Mouse (Mus musculus): ENCODE measurements around the gene Kctd10.

Kctd10 gene

DNA sequence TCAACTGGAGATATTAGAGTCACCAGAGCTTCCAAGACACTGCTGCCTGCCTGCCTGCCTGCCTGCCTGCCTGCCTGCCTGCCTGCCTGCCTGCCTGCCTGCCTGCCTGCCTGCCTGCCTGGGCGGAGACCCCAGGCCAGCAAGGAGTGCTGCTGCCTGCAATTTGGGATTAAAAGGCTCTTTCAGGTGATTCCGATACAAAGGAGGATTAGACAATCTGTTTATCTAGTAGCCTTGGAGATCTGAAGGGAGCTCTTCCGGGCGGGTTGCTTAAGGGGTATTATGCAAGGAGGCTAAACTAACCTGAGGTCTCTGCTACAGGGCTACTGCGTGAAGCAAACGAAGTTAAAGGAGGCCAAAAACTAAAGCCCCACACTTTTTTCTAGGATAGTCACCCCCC, 1.4 kb downstream of the Kctd10 start:
- no peak for DNase-seq (ENCODE audit: low spot score)

DNA sequence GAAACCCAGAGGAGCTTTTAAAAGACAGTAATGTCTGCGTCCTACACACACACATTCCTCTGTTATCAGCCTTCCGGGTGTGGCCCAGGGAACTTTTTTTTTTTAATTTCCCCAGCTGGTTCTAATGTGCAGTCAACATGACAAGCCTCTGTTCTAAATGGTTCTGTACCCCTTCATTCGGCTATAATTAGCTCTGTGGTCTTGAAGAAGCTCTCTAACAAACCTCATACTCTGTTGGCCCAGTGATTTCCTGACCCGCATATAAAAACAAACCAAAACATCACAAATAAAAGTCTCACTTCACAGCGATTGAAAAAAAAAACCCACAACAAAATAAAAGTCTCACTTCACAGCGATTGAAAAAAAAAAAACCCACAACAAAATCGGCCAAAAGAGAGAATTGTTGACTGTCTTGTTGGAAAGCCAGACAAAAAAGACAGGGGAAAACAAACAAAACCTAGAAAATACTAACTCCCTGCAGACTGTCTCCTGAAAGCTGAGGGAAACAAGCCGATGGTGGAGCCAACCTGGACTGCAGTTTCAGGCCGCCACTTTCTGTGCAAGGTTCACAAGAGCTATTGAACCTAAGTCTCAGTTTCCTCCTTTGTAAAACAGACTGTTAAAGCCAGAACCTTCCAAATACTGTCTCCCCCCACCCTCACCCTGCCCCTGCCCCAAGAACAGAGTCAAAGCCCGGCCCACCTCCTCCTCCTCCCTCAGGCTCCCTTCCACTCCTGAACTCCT, 2.0 kb downstream of the Kctd10 start:
- DNase-seq (ENCODE audit: low spot score): no peak

DNA sequence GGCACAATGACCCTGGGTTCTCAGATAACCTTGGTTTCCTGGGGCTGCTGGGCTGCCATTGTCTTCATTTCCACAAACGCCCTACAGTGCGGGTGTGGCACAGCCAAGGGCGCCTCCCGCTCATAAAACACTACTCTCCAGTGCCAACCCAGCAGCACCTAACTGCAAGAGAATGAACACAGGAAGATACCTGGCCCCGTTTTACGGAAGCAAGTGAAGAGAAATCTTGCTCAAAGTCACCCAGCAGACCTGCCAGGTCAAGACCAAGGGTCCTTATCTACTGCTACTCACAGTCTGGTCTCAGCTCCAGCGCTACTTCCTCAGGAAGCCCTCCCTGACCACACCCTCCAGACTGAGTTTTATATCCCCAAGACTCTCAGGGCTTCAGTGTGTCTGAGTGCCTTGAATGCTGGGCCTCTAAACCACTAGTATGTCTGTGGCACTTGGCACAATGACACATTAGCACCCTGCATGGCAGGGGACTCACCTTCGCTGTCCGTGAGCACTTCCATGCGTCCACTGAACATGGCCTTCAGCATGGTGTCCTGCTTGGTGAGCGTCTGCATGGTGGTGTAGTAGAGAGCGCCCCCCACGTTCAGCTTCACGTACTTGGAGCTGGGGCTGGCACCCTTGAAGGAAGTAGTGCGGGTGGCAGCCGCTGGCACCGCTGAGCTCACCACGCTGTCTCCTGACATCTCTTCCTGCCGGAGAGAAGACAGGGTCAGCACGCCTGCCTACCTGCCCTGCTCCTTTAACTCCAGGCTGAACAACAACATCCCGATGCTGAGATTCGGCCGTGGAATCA, 5.7 kb downstream of the Kctd10 start:
- DNase-seq (ENCODE audit: low spot score): no peak

DNA sequence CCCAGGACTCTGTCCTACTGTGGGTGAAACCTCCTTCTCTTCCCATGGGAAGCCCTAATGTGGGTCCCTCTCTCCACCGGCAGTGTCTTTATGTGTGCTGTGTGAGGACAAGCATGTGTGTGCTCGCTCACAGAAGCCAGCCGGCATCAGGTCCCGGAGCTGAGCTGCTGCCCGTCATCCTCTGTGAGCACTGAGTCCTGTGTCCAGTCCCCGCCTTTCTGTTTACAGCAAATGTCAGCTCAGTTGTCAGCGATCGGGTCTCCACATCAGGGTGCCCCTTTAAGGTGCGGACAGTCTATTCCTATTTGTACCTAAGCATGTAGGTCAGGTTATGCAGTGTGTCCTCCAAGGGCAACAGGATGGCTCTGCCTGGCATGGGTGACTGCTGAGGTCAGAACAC, 6.7 kb downstream of the Kctd10 start:
- DNase-seq (ENCODE audit: low spot score): no peak

DNA sequence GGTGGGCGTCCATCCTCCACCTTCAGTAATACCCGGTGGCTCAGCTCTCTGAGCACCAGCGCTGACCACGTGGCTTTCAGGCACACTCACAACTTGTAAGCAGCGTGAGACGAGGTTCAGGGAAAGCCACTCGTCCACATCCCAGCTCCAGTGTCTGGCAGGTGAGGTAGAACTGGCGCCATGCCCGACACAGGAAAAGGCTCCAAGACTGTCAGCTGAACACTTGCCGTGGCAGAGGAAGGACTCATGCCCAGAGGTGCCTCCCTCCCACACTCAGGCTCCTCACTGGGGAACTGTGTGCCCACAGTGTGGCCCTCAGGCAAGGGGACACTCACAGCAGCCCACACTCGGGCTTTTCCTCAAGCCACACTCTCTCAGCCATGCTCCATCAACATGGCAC, 7.1 kb downstream of the Kctd10 start:
- no peak for DNase-seq (ENCODE audit: low spot score)

DNA sequence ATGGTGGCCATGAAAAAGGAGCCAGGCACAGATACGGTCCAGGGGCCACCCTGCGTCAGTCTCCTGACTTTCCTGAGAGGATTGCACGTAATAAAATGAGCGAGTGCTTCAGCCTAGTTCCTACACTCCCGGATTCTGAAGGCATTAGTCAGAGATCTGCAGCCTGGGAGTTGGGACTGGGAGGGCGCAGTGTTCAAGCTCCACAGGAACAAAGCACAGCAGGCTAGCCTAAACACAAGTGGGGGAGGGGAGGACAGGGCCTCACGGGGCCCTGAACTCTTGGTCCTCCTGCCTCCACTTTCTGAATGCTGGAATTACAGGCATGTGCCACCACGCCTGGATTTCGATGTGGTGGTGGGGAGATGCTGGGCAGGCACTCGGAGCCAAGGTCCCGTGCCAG, 7.7 kb downstream of the Kctd10 start:
- no peak for DNase-seq (ENCODE audit: low spot score)

DNA sequence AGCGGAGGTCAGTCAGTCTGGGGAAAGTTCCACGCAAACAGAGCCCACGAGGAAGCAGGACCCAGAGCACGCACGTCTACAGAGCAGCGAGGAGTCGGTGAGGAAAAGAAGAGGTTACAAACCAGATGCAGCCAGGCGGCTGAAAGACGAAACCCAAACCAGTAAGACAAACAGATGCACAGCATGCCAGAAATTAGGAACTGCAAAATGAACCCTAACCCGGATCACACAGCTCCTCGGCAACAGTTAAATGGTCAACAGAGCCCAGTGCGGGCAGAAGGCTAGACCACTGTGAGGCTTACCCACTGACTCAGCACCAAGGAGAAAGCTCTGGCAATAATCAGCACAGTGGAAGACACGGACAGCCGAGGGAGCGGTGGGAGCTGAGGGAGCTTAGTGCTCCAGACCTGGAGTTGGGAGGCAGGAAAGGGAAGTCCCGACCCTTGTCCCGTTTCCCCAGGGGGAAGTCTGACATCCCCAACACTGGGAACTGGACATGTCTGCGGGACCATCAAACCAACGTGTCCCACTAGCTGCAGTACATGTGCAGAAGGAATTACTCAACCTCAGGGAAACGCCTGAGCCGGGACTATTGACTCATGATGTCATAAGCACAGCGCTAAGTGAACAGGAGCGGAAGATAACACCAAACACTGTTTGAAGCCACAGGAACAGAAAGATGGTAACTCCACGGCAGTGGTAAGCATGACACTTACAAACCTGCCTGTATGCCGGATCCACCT, 8.4 kb downstream of the Kctd10 start:
- DNase-seq (ENCODE audit: low spot score): no peak

DNA sequence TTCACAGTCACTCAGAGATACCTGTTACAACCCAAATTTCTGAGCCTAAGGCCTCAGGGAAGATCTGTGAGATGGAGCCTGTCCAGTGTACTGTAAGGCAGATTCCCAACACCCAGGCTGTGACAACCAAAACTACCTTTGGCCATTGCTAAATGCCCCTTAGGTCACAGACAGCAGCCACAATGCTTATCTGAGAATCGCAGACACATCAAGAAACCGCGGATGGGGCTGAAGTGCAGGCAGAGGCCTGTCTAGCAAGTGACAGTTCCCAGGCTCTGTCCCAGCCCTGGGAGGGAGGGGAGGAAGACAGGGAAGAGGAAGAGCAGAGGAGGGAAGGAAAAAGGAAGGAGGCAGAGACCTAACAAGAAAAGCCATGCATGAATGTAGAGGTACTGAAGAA, 9.0 kb downstream of the Kctd10 start:
- no peak for DNase-seq (ENCODE audit: low spot score)

DNA sequence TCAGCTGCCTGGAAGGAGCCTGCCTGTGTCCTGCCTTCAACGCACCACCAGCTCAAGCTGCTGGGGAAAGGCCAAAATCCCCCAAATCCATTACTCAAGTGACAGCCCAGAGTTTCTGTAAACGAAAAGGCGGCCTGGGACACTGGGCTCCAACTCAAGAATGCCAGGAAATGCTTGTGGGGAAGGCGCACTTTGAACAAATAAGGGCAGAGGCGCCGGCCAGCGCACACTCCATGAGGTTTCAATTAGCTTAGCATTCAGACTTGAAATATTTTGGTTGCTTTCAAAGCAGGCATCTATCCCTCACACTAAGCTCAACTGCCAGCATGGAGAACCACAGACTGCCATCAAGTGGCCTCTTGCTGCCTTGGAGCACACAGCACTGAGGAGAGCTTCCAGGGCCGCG, 9.9 kb downstream of the Kctd10 start:
- no peak for DNase-seq (ENCODE audit: low spot score)

DNA sequence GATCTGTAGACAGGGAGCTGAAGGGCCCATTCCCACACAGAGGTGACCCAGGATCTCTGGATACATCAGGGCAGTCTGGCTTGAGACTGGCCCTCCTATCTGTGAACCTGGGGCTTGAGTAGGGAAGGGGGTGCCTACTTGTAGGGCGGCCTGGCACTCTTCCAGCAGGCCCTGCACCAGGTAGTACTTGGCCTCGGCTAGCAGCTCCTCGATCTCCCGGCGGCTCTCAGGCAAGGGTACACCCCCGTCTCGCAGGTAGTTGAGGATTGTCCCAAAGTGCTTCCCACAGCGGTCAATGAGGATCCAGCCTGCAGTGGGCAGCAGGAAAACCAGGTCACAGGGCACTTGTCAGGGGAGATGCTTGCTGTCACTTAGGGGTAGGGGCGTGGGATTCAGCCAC, 10.4 kb downstream of the Kctd10 start:
- no peak for DNase-seq (ENCODE audit: low spot score)

DNA sequence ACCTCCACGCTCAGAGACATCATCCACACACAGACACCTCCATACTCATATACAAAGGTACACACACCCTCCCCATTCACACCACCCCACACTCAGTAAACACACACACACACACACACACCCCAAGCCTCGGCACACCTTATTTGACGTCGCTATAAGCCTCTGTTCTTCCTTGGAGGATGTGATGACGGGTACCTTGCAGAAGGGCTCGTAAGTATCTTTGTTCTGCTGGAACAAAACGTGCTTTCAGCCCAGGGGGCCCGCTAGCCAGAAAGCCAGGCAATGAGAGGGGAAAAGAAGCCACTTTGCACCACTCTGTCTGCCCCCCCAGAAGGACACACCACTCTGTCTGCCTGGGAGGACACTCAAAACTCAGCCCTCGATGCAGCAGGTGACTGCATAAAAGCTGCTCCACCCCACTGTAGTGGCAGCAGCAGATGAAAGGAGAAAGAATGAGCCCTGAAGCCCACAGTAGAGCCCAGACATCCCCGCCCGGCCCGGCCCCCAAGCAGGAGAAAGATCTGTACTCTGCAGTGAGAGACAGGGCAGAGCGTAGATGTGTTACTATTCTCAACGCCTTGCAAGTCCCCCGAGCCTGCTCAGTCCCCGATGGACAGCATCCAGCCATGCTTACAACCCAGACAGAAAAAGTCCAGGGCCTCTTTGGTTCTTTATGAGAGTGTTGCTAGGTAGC, 11.4 kb downstream of the Kctd10 start:
- no peak for DNase-seq (ENCODE audit: low spot score)

DNA sequence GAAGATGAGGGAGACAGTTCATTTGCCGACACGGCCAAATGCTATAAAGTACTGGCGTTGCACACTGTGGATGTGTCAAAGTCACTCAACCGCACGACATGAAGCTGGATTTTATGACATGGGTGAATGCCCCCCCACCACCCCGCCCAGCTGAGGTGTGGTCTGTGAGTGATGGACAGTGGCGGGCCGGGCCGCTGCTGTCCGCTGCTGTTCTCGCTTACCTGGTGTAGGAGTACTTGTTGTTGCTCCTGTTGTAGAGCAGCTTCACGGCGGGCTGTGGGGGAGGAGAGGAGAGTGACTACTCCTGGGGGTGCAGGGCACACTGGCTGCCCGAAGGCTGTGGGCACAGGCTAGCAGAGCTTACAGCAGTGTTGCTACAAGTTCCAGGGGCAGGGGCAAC, 12.2 kb downstream of the Kctd10 start:
- DNase-seq (ENCODE audit: low spot score): no peak

DNA sequence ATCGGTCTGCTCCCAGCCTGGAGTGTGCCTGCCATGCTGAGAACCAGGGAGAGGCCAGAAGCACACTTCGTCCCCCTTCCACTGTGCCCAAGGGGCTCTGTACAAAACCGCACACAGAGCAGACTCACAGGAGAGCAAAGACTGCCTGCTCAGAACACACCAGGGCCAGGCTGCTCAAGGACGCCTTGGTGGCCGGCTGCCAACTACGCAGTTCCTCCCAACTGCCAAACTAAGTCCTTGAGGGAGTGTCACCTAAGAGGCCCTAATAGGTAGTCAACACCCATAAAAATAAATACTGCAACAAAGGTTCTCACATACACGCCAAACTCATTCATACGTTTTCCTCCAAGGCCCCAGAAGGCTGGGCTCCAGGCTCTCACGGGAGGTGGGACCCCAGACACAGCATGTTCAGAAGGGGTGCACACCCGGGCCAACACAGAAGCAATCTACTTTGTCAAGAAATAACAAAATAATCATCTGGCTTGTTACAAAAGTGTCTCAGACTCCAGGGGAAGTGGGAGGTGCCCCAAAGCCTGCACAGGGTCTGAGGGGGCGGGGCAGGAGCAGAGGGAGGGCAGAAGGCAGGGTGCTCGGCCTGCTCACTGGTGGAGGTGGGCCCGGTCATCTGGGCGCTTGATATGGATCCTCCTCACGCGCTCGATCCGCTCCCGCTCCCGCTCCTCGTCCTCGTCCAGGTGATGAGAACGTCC, 15.1 kb downstream of the Kctd10 start:
- no peak for DNase-seq (ENCODE audit: low spot score)

DNA sequence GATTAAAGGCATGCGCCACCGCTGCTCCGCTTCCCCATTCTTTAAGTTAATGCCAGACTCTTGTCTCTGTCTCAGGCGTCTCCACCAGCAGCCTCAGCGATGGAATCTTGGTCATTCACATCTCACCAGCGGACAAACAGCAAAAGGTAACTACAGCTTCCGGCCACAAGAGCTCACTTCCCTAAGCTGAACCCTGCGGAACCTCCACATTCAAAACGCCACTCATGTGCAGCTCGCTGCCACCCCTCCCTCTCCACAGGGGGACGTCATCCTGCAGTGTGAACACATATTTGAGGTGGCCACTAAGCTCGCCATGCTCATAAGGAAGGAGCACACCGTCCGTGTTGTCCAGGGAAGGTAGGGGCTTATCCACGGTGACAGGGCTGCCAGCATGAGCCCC, 19.3 kb downstream of the Kctd10 start:
- DNase-seq (ENCODE audit: low spot score): no peak

DNA sequence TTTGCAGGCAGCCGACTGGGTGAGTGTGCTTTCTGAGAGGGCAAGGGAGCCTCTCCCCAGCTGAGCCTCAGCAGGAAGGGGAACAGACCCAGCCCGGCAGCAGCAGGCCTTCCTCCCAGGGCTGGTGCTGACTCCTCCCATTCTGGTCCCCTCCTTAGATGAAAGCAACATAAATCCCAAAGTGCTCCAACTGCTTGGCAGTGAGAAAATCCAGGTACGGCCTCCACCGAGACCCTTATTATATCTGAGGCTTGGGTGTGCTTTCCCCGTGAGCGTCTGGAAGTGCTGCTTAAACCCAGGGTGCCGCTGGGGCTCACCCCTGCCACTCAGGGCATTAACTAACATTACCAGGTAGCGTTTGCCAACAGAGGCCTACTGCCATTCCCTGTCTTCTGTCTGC, 20.7 kb downstream of the Kctd10 start:
- no peak for DNase-seq (ENCODE audit: low spot score)

DNA sequence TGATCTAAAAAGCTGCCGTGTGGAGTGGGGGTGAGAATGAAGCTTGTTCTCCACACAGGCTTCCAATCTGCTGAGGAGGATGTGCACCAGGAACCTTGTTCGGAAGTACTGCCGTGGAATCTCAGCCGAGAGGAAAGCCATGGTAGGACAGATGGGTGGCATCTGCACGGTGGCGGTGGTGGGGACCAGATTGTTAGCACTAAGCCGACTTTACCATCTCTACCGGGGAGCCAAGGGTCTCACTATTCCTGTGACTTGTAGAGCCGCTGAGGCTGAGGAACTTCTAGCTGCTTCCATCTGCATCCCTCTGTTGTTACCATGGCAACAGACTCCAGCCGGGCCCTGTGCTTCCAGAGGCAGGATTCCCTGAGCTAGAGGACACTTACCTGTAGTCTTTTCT, 21.5 kb downstream of the Kctd10 start:
- DNase-seq (ENCODE audit: low spot score): peak; percentile 27

DNA sequence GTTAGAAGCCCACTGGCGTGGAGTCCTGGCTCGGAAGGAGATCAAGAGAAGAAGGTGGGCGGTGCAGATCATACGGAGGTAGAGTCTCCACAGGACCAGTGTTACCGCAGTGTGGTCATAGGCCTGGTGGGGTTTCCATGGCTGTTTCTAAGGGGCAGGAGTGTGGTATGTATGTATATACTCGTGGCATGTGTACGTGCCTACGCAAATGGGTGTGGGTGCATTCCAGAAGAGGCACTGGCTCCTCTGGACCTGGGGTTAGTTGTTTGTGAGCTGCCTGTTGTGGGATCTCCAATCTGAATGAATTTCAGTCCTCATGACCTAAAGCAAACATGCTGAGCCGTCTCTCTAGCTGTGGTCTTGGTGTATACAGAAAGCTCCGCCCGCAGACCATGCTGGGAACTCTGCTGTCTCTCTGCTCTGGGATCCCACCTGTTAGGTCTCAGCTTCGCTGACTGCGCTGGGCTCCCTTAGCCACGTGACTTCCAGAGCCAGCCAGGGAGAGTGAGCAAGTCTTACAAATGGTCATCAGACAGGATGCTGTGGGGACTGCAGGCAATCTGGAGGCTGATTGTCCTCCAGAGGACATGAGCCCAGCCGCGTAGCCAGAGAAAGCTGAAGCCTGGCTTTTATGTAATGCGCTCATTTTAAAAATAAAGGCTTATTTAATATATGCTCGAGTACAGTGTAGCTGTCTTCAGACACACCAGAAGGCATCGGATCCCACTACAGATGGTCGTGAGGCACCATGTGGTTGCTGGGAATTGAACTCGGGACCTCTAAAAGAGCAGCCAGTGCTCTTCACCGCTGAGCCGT, 23.2 kb downstream of the Kctd10 start:
- DNase-seq (ENCODE audit: low spot score): no peak

DNA sequence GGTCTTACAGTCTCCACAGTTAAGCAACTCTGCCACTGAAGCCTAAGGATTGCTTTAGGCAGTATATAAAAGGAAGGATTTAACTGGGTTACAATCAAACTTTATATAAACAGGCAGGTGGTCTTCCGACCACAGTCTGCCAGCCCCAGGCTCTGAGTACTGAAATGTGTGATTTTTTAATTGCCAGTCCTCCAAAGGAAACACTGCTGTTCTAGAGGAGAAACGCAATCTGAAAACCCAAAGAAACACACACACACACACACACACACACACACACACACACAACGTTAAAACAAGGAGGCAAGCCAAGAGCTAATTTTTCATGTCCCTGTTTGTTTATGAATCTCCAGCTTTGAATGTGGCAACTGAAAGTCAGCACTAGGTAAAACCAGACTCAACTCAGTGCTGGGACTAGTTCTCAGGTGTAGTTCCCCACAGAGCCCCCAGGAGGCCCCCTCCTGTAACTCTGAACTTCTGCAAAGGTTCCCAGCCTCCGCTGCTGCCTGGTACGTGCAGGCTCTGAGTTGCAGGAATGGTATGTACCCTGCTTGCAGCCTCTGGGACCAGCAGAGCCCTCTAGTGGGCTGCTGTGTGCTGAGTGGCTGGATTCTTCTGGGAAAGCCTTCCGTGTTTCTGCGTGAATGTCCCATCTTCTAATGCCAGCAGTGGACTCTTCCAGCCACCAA, 23.9 kb downstream of the Kctd10 start:
- DNase-seq (ENCODE audit: low spot score): peak; percentile 25

DNA sequence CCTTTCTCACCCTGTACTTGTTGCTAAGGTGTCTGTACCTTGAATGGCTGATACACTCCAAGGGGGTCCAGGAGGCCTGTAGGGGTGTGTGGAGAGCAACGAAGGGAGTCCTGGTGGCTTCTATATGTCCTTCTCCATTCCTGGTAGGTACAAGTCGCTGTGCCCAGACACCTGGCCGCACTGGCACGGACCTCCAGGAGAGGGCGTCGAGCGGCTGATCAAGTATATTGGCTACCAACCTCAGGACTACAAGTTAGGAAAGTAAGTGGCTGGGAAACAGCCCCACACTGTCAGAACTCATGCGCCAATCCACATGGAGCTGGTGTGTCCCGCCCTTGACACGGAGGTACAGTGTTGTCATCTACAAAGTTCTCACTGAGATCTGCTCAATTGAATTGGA, 28.8 kb downstream of the Kctd10 start:
- DNase-seq (ENCODE audit: low spot score): no peak

DNA sequence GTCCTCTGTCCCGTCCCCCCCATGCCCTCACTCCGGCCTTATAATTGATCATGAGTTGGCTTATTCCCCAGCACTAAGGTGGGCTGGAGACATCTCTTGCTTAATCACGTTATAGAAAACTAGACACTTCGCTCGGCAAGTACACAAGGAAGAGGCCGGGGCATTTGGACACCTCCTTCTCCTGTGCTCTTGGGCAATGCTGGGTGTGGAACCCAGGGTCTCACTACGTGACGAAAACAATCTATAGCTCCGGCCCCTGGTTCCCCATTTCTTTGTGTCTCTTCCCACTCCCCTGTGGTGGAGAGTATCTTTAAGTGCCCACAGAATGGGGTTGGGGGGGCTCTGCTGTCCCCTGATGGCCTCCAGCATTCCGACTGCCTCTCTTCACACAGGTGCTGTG, 33.3 kb downstream of the Kctd10 start:
- no peak for DNase-seq (ENCODE audit: low spot score)
